Mouse (Mus musculus) E14TG2a.4 (cell line): ENCODE measurements at regions not wholly inside any gene's neighbourhood (a gene's known extent, or its start where the extent isn't known, plus 50 kb on each side); places are given as distances from the start of the nearest gene placed in this dataset.

Experiments used
- CTCF ChIP-seq: conservative IDR thresholded peaks from 2 replicates; pipeline ENCODE4 v1.5.1; 2014; ENCODE audit warnings: low read length
- POU5F1 ChIP-seq: IDR thresholded peaks from 2 replicates; pipeline ENCODE4 v1.6.1; 2014; ENCODE audit warnings: low read length, borderline replicate concordance

DNA sequence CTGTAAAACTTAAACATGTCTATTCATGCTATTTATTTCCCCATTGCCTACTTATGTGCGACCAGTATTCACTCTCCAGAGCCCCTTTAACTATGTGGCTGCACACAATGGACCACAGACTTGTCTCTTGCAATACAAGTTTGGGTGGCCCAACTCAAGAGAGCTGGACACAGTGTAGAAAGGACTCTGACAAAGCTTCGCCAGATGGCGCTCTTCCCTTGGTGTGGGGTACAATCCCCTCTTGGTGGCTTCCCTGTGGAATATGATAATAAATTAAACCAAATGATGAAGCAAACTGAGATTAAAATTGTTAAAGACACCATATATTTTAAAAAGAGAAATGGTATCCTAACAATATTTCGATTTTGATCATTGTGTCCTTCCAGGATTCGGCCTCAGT is 302.6 kb upstream of the Ednrb start:
- TF ChIP-seq CTCF, result no peak; the same call in 1 of the 2 replicates
- no peak for TF ChIP-seq POU5F1
